Mouse (Mus musculus) CH12.LX (cell line): ENCODE results near the gene 9330182L06Rik.

Source experiments
- CHD2 ChIP-seq: IDR thresholded peaks from 2 replicates; pipeline ENCODE4 v1.6.1; 2011; ENCODE audit warnings: low read length, improper control_type of control experiment
- CTCF ChIP-seq, 2 experiments: IDR thresholded peaks in 1 of 2; conservative IDR thresholded peaks in 1 of 2; 2 replicates each; pipeline ENCODE4 v1.5.1; 2011 to 2012; ENCODE audit warnings: low read depth in 2 of 2, low read length in 2 of 2, improper control_type of control experiment in 1 of 2, inconsistent platforms in 1 of 2, mild to moderate bottlenecking in 1 of 2, moderate library complexity in 1 of 2
- EP300 ChIP-seq: IDR thresholded peaks from 2 replicates; pipeline ENCODE4 v1.6.1; 2011; ENCODE audit warnings: low read length, improper control_type of control experiment
- HCFC1 ChIP-seq: IDR thresholded peaks from 2 replicates; pipeline ENCODE4 v1.6.1; 2012; ENCODE audit warnings: low read depth, mild to moderate bottlenecking, inconsistent platforms, low read length, improper control_type of control experiment
- MAX ChIP-seq: IDR thresholded peaks from 2 replicates; pipeline ENCODE4 v1.6.1; 2011; ENCODE audit warnings: low read length, improper control_type of control experiment
- MEF2A ChIP-seq: IDR thresholded peaks from 2 replicates; pipeline ENCODE4 v1.6.1; 2014; ENCODE audit warnings: low read depth, mild to moderate bottlenecking, inconsistent platforms, low read length, improper control_type of control experiment, borderline replicate concordance
- POLR2A ChIP-seq: IDR thresholded peaks from 2 replicates; pipeline ENCODE4 v1.6.1; 2011; ENCODE audit warnings: low read depth, mild to moderate bottlenecking, improper control_type of control experiment, low read length
- TBP ChIP-seq: conservative IDR thresholded peaks from 2 replicates; pipeline ENCODE4 v1.6.1; 2011; ENCODE audit warnings: low read depth, low read length, improper control_type of control experiment
- USF2 ChIP-seq: conservative IDR thresholded peaks from 2 replicates; pipeline ENCODE4 v1.6.1; 2011; ENCODE audit warnings: low read depth, low read length, improper control_type of control experiment

DNA sequence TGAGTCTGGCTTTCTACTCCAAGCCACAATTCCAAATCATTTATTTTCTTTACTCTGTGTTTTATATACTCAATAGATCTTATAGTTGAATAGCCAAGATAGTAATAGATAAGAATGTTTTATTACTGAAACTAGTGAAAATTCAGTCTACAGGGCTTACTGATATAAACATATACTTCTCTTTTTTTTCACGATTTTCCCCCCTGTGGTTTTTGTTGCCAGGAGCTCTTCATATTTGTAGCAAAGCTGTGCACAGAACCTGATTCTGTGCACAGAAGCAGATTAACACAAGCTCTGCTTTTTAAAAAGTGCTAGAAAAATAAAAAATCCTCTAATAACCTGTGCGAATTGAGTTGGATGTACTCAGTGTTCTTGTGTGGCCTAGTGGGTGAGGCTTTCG lies 79.7 kb downstream of the 9330182L06Rik start:
- TF ChIP-seq POLR2A (no peak), EP300 (no peak), MAX (no peak), CHD2 (no peak), HCFC1 (no peak), CTCF (conservative IDR thresholded peaks at IDR 0.05 in 1 of 2, IDR thresholded peaks at IDR 0.05 in 1 of 2; ENCODE audit: low read depth in 2 of 2, low read length in 2 of 2) (no peak), MEF2A (no peak), TBP (no peak), USF2 (no peak)
